Mouse (Mus musculus) heart, postnatal 25 days (tissue): ENCODE measurements around the gene Cntfr. TPM values are rescaled to one million over a fixed set of nuclear protein-coding genes. Genes with fewer than 3 reads are reported as not detected.
"Not testable (repeated sequence)": the region's sequence is repeated elsewhere in the genome, so short reads cannot be mapped to it uniquely, and the experiment has no call there.

Source experiments
- DNase-seq: peaks from one replicate; pipeline ENCODE4 v3.0.0; 2022; ENCODE audit warnings: low spot score
- intact Hi-C: fragments of 180-260 bp; cut with DNase I; formaldehyde crosslinking; loops from one replicate; pipeline ENCODE4 v1.15.1; 2025
- total RNA-seq, 2 experiments: library from RNA; stranded (reverse); gene quantifications; 2 replicates each; pipeline ENCODE4 v1.2.3; 2021

Gene Cntfr
- total RNA-seq, 2 experiments from 2014 or later: 4.2 to 5.1 TPM

- no peak for DNase-seq
- intact Hi-C loops: no loop called here
Measured at GRCm38 (mm10) chr4:41711705-41712375, 15.0 kb upstream of the Cntfr start.

GRCm38 (mm10) chr4:41710229-41710628 lies 13.3 kb upstream of the Cntfr start:
- DNase-seq: no peak
- intact Hi-C loops: no loop called here

DNA sequence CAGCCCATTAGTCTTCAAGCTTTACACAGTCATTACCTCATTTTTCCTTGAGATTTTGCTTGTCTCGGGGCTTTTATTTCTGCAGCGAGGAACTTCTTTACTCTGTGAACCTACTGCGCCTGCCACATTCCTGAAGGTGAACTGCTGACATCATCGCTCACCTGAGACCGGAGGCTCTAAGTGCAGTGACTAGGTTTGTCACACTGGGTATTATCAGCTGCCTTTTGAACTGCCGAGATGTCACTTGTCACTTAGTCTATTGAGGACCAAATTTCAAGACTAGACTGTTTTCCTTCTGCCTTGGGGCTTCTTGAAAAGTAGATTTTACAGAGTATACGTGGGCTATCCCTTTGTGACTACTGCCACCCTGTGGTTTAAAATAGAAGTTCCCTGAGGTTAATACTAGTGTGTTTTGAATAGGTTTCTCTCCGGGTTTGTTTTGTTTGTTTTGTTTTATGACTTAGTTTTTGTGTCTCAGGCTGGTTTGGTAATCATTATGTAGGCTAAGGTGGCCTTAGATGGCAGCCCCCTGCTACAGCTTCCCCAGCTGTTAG lies 11.4 kb upstream of the Cntfr start:
- intact Hi-C loops: loop anchor here (2.0 to 5.0 kb wide), 2 partner anchors 156 to 239 kb away; no protein-coding TSS in a partner anchor
- DNase-seq: no peak

GRCm38 (mm10) chr4:41707011-41707535 lies 10.2 kb upstream of the Cntfr start:
- intact Hi-C loops: loop anchor here (2.0 to 5.0 kb wide), 3 partner anchors 52 to 155 kb away; no protein-coding TSS in a partner anchor
- DNase-seq: no peak

DNA sequence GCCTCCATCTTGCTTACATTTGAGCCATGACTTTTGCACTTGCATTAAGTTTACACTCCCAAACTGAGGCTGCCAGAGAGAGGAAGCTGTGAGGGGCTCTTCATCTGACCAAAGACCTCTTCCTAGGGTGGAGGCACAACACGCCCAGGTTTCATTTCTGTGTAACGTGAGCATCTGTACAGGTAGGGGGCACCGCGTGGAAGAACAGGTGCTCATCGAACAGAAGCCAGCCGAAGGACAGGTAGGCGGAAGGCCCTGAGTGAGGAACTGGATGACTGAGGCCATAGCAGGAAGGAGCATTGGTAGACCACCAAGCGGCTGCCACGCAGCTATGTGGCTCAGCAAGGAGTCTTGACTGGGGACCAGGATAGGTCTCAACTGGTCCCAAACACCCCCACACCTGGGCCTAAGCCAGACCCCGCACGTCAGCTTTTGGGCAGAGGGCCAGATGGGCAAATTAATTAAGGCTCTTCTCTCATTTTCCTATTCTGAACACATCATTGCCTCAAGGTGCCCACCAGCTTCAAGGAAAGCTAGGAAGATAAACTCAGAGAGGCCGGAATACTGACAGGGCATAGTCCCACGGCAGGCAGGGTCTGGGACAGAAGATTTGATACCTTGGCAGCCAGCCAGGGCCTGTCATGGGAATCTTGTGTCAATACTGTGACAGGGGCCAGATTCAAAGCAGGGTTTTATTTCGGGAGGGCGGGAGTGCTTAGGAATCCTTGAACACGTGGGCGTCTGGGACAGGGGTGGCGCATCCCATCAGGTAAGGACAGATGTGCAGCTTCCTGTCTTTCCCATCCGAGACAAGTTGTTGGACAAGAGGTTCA lies 9.2 kb upstream of the Cntfr start:
- no peak for DNase-seq
- intact Hi-C loops: loop anchor here (2.0 to 5.0 kb wide), 3 partner anchors 51 to 154 kb away; no protein-coding TSS in a partner anchor

GRCm38 (mm10) chr4:41704651-41705050 lies 7.8 kb upstream of the Cntfr start:
- intact Hi-C loops: loop anchor here (5.0 kb wide), 1 partner anchor 152 kb away; no protein-coding TSS in a partner anchor
- DNase-seq: no peak

- intact Hi-C loops, DNase-seq: not testable (repeated sequence)
Measured at GRCm38 (mm10) chr4:41702226-41702625, 5.3 kb upstream of the Cntfr start.

GRCm38 (mm10) chr4:41700224-41700623 lies 3.3 kb upstream of the Cntfr start:
- DNase-seq, intact Hi-C loops: not testable (repeated sequence)

DNA sequence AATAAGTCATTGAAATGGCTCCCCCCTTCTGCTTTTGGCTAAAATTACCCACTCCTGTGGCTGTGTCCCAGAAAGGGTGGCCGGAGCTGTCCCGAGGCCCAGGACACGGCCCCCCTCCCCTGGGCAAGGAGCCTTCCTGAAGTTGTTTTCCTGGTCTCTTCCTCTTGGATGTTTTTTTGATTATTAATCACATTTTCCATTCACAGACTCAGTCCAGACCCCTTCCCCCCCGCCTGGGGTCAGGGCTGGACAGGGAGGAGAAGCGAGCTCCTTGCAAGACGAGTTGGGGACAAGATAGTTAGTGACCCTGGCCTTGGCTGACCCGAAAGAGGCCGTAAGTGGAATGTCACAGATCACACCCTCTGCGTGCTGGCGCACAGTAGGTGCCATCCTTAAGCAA lies 2.9 kb upstream of the Cntfr start, which contains the start of gene Il11ra1:
TSS of gene Il11ra1 (plus strand) at position 207 of the 400 bp plus-strand sequence.
- intact Hi-C loops, DNase-seq: not testable (repeated sequence)

- intact Hi-C loops: not testable (repeated sequence)
- peak; percentile 49 for DNase-seq
Measured at GRCm38 (mm10) chr4:41698421-41699016, 1.6 kb upstream of the Cntfr start.

- DNase-seq: not testable (repeated sequence)
- intact Hi-C loops: loop anchor here (2.0 kb wide), 1 partner anchor 38 kb away; no protein-coding TSS in a partner anchor
Measured at GRCm38 (mm10) chr4:41696452-41696851, 437 bp downstream of the Cntfr start.

GRCm38 (mm10) chr4:41695800-41696199 lies 1.1 kb downstream of the Cntfr start:
- intact Hi-C loops: loop anchor here (2.0 kb wide), 1 partner anchor 37 kb away; no protein-coding TSS in a partner anchor

DNA sequence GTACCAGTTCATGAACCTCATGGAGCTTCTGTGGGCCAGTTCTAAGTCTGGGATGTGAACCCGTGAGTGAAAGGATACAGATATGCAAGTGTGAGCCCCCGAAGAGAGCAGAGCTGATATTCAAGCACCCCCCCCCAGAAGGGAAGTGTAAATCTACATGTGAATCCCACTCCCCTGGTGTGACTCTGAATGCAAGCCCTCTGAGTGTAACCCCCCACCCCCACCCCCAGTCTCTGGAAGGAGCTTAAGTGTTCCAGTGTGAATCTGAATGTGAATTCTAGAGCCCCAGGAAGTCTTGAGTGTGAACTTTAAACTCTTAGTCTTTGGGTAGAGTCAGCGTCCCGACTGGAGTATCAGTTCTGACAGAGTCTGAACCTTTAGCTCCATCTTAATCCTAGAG lies 3.4 kb downstream of the Cntfr start:
- DNase-seq, intact Hi-C loops: not testable (repeated sequence)

More at GRCm38 (mm10) chr4:41695800-41696199, 1.1 kb downstream of the Cntfr start:
- not testable (repeated sequence) for DNase-seq

DNA sequence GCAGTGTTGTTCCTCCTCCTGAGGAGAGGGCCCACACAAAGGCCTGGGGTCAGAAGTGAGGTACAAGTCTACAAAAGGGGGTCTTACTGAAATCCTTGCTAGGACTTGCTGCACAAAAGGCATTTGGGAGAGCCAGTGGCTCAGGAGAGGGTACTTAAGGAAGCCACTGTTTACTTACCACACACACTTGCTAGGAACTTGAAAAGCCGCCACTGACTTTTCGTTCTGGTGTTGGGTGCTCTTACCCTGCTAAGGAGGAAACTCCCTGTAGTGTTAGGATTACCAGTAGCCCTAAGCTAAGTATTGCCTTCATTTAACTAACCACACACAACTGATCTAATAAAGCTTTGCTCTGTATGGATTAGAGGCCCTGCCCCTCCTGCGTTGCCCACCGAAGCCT lies 6.9 kb downstream of the Cntfr start:
- intact Hi-C loops, DNase-seq: not testable (repeated sequence)

DNA sequence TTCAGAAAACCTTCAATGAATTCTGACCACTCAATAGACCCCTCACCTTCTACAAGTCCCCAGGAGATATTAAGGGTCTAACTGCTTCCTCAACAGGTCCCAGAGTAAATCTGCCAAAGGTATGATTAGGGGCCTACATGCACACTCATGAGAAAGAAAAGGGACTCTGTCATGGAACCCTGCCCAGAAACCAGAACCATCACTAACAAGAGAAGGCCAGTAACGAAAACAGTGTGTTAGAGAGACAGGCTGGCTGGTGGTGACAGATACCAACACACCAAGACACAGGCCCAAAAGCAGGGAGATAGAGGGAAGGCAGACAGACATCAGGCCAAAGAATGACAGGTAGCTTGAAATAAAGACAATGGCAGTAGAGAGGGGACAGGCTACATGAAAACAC lies 8.3 kb downstream of the Cntfr start:
- intact Hi-C loops, DNase-seq: not testable (repeated sequence)

- intact Hi-C loops, DNase-seq: not testable (repeated sequence)
Measured at GRCm38 (mm10) chr4:41685882-41686492, 10.9 kb downstream of the Cntfr start.

DNA sequence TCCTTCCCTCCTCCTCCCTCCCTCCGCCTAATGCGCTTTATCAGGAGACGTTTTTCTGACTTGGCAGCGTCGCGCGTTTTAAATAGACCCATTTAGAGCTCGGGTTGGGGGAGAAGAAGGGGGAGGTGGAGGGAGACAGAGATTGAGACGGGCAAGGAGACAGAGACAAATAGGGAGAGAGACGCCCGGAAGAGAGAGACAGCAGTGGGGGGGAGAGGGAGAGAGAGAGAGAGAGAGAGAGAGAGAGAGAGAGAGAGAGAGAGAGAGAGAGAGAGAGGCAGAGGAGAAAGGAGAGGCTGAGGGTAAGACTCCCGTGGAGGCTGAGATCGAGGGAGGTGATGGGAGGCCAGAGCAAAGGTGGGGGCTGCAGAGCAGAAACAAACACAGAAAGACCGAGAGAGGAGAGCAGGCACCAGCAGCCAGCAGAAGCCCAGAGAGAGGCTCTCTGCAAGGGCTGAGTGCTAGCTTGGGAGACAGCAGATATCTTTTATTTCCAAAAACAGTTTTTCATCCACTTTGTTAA lies 11.9 kb downstream of the Cntfr start:
- DNase-seq, intact Hi-C loops: not testable (repeated sequence)

DNA sequence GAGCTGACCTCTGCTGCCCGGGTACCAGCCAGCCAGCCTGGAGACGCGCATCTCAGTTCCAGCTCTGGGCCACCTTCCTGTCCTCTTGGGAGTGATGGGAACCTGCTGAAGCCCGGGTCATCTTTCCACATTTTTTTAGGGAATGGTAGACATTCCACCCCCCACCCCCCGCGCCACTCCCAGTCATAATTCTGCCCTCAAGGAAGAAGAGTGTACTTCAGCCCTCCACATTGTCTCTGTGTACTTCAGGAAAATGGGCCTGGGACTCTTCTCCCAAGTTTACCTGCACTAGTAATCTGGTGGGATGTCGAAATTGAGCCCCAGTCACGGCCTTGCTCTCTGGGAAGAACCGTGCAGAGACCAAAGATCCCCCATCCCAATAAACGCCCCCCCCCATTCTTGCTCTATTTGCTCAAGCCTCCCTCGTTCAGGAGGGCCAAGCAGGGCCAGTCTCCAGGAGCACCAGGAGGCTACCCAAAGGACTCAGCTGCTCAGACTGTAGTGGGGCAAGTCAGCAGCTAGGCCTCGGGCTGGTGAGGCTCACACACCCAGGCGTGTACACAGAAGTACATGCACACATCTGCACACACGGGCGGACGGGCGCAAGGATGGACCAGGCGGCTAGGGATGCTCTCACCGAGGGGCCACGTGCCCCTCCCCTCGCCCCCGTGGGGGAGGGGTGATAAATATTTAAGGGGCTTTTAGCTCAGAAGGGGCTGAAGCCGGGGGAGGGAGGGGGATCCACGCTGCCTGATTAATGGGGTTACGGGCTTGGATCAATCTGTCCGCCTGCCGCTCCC lies 12.6 kb downstream of the Cntfr start:
- intact Hi-C loops, DNase-seq: not testable (repeated sequence)
